Mouse (Mus musculus): Measurements from ENCODE around the gene March4.

DNA sequence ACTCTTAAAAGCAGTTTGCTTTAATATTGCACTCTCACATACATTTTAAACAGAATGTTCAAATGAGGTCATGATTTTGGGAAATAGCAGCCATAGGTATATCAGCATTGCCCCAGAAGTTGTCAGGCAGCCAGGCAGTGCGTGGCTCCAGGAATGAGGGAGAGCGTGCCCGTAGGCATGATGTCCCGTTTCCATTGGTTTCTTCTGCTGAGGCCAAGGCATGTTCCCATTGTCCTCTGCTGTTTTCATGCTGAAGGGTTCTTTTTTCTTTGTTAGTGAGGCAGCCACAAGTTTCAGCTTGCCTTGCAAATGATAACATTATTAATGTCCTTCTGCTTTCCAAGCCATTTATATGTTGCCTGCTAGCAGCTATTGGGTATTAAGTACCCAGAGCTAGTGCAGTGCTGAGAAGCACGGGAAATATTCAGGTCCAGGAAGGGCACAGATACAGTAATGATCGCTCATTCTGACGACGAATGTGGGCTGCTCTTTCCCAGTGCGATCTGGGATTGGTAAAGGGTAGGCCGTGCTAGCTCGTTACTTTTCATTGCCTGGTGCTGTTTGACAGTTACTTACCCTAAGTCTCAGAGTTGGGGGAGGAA is 156.9 kb downstream of the March4 start:
- TF ChIP-seq CTCF (IDR thresholded peaks at IDR 0.05; ENCODE audit: control insufficient read depth, insufficient read depth, insufficient replicate concordance, low read depth, low read length), result no peak
- TF ChIP-seq POLR2A (IDR thresholded peaks at IDR 0.05; ENCODE audit: control insufficient read depth, low read depth, low read length), result no peak

Measured in testis, adult 2 months (tissue).